Mouse (Mus musculus) heart, postnatal 0 days (tissue): ENCODE data around the gene Ccdc12. TPM values are rescaled to one million over a fixed set of nuclear protein-coding genes. Genes with fewer than 3 reads are reported as not detected.
A peak's percentile ranks its signal among the peaks of the same experiment; 100 is the strongest.

Source experiments
- ATAC-seq: fragments of 200-750 bp; cut with Nextera tagmentation; 2 replicates; pipeline ENCODE4 v1.8.0; 2017; ENCODE audit warnings: low read depth, moderate number of reproducible peaks, moderate library complexity; ENCODE audit not compliant: insufficient read depth
- DNase-seq: peaks from one replicate; pipeline ENCODE4 v3.0.0-alpha.2; 2016; ENCODE audit warnings: low spot score
- H3K27ac ChIP-seq: fragments of 300-500 bp; sonication (generic); 2 replicates; pipeline ENCODE4 v1.5.1; 2014; ENCODE audit warnings: low read depth, mild to moderate bottlenecking
- H3K27me3 ChIP-seq: fragments of 300-500 bp; sonication (generic); 2 replicates; pipeline ENCODE4 v1.6.1; 2014; ENCODE audit warnings: low read length, mixed read lengths; ENCODE audit not compliant: control insufficient read depth, insufficient read depth
- H3K36me3 ChIP-seq: fragments of 300-500 bp; sonication (generic); replicated peaks from 2 replicates; pipeline ENCODE4 v1.6.1; 2014; ENCODE audit warnings: low read length, mixed read lengths; ENCODE audit not compliant: control insufficient read depth, insufficient read depth
- H3K4me1 ChIP-seq: fragments of 300-500 bp; sonication (generic); 2 replicates; pipeline ENCODE4 v1.6.1; 2014; ENCODE audit warnings: antibody characterized with exemption; ENCODE audit not compliant: control insufficient read depth, insufficient read depth
- H3K4me2 ChIP-seq: fragments of 300-500 bp; sonication (generic); 2 replicates; pipeline ENCODE4 v1.6.1; 2014; ENCODE audit warnings: low read depth, mild to moderate bottlenecking, low read length, moderate library complexity
- H3K4me3 ChIP-seq: fragments of 300-500 bp; sonication (generic); 2 replicates; pipeline ENCODE4 v1.5.1; 2014; ENCODE audit warnings: low read depth, low read length
- H3K9ac ChIP-seq: fragments of 300-500 bp; sonication (generic); replicated peaks from 2 replicates; pipeline ENCODE4 v1.6.1; 2014; ENCODE audit warnings: low read depth, low read length, mixed read lengths
- H3K9me3 ChIP-seq: fragments of 300-500 bp; sonication (generic); replicated peaks from 2 replicates; pipeline ENCODE4 v1.6.1; 2016; ENCODE audit warnings: low read length; ENCODE audit not compliant: control insufficient read depth
- CTCF ChIP-seq: IDR thresholded peaks from 2 replicates; pipeline ENCODE4 v1.5.1; 2016; ENCODE audit warnings: antibody characterized with exemption, control low read depth, low read depth
- EP300 ChIP-seq: IDR thresholded peaks from 2 replicates; pipeline ENCODE4 v1.6.1; 2016; ENCODE audit warnings: antibody characterized with exemption, low read depth
- WGBS: fragments of 180-500 bp; shearing (Covaris S2); extraction: QIAGEN DNeasy Blood & Tissue Kit; methylation state at CpG from one replicate; pipeline ENCODE4 v1.1.7; 2014; 5-methylcytosine and 5-hydroxymethylcytosine counted together
- polyA plus RNA-seq: library from polyadenylated mRNA; unstranded; fragments of >200 nt; fragmentation: Nextera tagmentation; extraction: Ambion mirVana; gene quantifications from 2 replicates; pipeline ENCODE4 v1.2.1, GENCODE M21; 2015
- total RNA-seq: library from RNA; depleted of rRNA; stranded (reverse); fragments of >200 nt; gene quantifications from 2 replicates; pipeline ENCODE4 v1.2.3, GENCODE M21; 2014; ENCODE audit warnings: low replicate concordance

Ccdc12 gene
- total and polyA plus RNA-seq, 2 experiments from 2014 or later = 95.9 to 143 TPM

- 72% methylated on average over 6 of the region's 6 CpGs for WGBS
- TF ChIP-seq CTCF = no peak
- no peak for TF ChIP-seq EP300
- H3K27ac ChIP-seq = no peak overlapping the region
- H3K36me3 ChIP-seq = peaks cover 23% of the 10 kb centered on the region
- no peak overlapping the region for H3K9ac ChIP-seq
- H3K27me3 ChIP-seq = no peaks in the 10 kb centered on the region
- ATAC-seq (no peak), DNase-seq (no peak)
- no peak overlapping the region for H3K4me3 ChIP-seq
- no peaks in the 10 kb centered on the region for H3K4me1 ChIP-seq
- H3K4me2 ChIP-seq = no peak overlapping the region
- H3K9me3 ChIP-seq = no peaks in the 10 kb centered on the region
Observed at GRCm38 (mm10) chr9:110718071-110718470, 61.8 kb downstream of the Ccdc12 start.

- DNase-seq (no peak), ATAC-seq (no peak)
- H3K4me2 ChIP-seq = no peak overlapping the region
- no peaks in the 10 kb centered on the region for H3K9me3 ChIP-seq
- H3K9ac ChIP-seq = no peak overlapping the region
- H3K4me1 ChIP-seq = no peaks in the 10 kb centered on the region
- WGBS = 63% methylated on average over 3 of the region's 3 CpGs
- H3K27me3 ChIP-seq = no peaks in the 10 kb centered on the region
- no peak overlapping the region for H3K4me3 ChIP-seq
- no peak overlapping the region for H3K27ac ChIP-seq
- peaks cover 22% of the 10 kb centered on the region; the same call in 1 of the 2 replicates for H3K36me3 ChIP-seq
- no peak for TF ChIP-seq CTCF
- TF ChIP-seq EP300 = no peak
Observed at GRCm38 (mm10) chr9:110718810-110719209, 62.5 kb downstream of the Ccdc12 start.

DNA sequence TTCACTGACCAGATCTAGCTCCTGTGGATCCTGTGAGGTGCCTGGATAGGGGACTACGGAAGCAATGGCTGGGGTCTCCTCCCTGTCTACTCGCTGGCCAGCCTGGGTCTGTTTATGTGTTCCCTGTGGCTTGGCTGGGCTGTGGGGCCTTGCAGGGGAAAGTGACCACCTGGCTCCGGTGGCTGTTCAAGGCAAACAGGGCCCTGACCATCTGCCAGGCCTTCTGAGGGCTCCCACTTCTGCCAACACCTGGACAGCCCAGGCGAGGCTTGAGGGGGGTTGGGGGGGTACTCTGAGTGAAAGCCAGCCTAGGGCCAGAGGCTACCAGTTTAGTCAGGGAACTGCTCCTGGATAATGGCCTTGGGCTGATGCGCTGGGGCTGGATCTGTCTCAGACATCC lies 63.7 kb downstream of the Ccdc12 start:
- H3K36me3 ChIP-seq = peaks cover 11% of the 10 kb centered on the region; the same call in 1 of the 2 replicates
- no peaks in the 10 kb centered on the region for H3K27me3 ChIP-seq
- no peak for TF ChIP-seq EP300
- TF ChIP-seq CTCF = no peak
- no peaks in the 10 kb centered on the region for H3K9me3 ChIP-seq
- H3K27ac ChIP-seq = no peak overlapping the region
- 0 out of 2 replicates have a peak overlapping the region, but pooled peaks have one; percentile 18 for H3K9ac ChIP-seq
- DNase-seq (no peak), ATAC-seq (no peak)
- H3K4me2 ChIP-seq = no peak overlapping the region
- WGBS = 69% methylated on average over 5 of the region's 5 CpGs
- H3K4me3 ChIP-seq = no peak overlapping the region
- 0 out of 2 replicates have a peak, but pooled peaks cover 1% of the 10 kb centered on the region for H3K4me1 ChIP-seq

- DNase-seq (no peak), ATAC-seq (no peak)
- no peaks in the 10 kb centered on the region for H3K9me3 ChIP-seq
- no peak overlapping the region for H3K4me2 ChIP-seq
- H3K36me3 ChIP-seq = peaks cover 7% of the 10 kb centered on the region; the same call in 1 of the 2 replicates
- no peak overlapping the region for H3K27ac ChIP-seq
- no peak for TF ChIP-seq CTCF
- TF ChIP-seq EP300 = no peak
- no peaks in the 10 kb centered on the region for H3K27me3 ChIP-seq
- H3K9ac ChIP-seq = no peak overlapping the region
- H3K4me1 ChIP-seq = peaks cover 8% of the 10 kb centered on the region; the same call in 1 of the 2 replicates
- H3K4me3 ChIP-seq = no peak overlapping the region
- WGBS = 91% methylated on average over 10 of the region's 10 CpGs
Observed at GRCm38 (mm10) chr9:110722060-110722459, 65.8 kb downstream of the Ccdc12 start.

DNA sequence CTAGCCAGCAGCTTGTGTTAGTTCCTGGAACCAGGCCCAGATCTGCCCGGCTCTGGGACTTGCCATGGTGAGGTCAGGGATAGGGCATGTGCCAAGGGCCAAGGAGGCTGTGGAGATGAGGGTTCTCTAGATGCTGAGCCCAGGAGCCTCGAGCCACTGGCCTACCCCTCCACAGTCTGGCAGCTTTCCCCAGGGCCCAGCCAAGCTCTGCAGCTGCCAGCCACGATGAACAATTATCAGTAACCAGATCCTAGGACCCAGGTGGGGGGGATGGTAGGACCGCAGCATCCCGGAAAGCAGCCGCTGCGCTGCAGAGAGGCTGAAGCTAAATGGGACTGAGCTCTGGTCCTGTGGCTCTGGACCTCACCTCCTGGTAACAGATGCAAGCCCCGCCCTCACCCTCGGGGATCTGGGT lies 69.4 kb downstream of the Ccdc12 start:
- peaks cover 7% of the 10 kb centered on the region; the same call in 1 of the 2 replicates for H3K36me3 ChIP-seq
- no peak overlapping the region for H3K4me2 ChIP-seq
- H3K27ac ChIP-seq = no peak overlapping the region
- TF ChIP-seq CTCF (no peak), EP300 (no peak)
- peaks cover 8% of the 10 kb centered on the region; the same call in 1 of the 2 replicates for H3K4me1 ChIP-seq
- DNase-seq (peak; percentile 46), ATAC-seq (peak; percentile 51; the same call in 1 of the 2 replicates)
- H3K9ac ChIP-seq = no peak overlapping the region
- H3K4me3 ChIP-seq = no peak overlapping the region
- no peaks in the 10 kb centered on the region for H3K27me3 ChIP-seq
- no peaks in the 10 kb centered on the region for H3K9me3 ChIP-seq
- 21% methylated on average over 9 of the region's 9 CpGs for WGBS

DNA sequence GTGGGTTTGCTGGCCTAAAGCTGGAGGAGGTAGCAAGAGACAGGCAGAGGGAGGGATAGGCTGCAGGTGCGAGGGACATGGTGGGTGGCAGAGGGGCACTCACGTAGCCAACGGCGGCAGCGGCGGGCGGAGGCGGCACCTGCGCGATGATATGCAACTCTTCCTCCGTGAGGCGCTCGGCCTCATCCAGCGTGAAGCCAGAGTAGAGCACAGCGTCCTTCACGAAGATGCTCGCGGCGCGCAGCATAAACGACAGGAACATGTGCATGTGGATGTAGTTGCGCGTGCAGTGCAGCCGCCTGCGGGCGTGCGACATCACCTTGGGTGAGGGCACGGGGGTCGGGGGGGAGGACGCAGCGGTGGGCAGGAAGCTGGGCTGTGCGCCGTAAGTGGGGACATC lies 70.6 kb downstream of the Ccdc12 start:
- Histone ChIP-seq H3K27ac (no peak overlapping the region), H3K36me3 (peaks cover 7% of the 10 kb centered on the region; the same call in 1 of the 2 replicates), H3K9me3 (no peaks in the 10 kb centered on the region), H3K9ac (no peak overlapping the region), H3K4me2 (no peak overlapping the region), H3K4me1 (peaks cover 8% of the 10 kb centered on the region; the same call in 1 of the 2 replicates), H3K4me3 (no peak overlapping the region), H3K27me3 (no peaks in the 10 kb centered on the region)
- DNase-seq = no peak
- WGBS = 64% methylated on average over 32 of the region's 33 CpGs
- ATAC-seq = no peak
- TF ChIP-seq CTCF (no peak), EP300 (no peak)
